Mouse (Mus musculus) mature B cell (primary cell): ENCODE data around the gene Pgrmc1.
"Not testable (repeated sequence)": the region's sequence is repeated elsewhere in the genome, so short reads cannot be mapped to it uniquely, and the experiment has no call there.

Experiments used
- in situ Hi-C: fragments of 300-500 bp; cut with MboI; formaldehyde crosslinking; loops from 2 replicates; pipeline ENCODE4 v1.14.3; 2019

The Pgrmc1 gene

DNA sequence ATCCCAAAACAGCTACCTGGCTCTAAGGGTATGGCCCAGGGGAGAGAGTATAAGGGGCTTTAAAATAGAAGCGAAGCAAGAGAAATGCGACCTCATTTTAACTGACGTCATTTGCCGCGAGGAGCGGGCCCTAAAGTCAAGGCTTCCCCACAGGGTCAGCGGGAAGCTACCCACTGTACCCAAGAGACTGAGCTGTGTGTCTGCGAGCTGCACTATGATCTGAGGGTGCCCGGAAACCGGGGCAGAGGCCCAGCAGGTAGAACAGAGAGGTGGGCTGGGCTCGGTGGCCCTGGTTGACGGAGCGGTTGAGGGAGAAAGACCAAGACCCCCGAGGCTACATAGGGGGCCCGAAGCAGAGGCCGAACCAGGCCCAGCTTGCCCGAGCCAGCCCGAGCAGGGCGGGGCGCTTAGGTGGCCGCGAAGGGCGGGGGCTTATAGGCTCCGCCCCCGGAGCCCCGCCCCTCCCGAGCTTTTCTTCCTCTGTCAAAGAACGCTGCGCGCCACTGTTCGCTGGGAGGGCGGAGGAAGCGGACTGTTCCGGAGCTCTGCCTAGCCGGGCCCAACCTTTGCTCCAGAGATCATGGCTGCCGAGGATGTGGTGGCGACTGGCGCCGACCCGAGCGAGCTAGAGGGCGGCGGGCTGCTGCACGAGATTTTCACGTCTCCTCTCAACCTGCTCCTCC lies at the start of gene Pgrmc1:
Gene Pgrmc1, plus strand, starts transcription at position 500 of the 683 bp plus-strand sequence.
- in situ Hi-C loops: no loop called here

DNA sequence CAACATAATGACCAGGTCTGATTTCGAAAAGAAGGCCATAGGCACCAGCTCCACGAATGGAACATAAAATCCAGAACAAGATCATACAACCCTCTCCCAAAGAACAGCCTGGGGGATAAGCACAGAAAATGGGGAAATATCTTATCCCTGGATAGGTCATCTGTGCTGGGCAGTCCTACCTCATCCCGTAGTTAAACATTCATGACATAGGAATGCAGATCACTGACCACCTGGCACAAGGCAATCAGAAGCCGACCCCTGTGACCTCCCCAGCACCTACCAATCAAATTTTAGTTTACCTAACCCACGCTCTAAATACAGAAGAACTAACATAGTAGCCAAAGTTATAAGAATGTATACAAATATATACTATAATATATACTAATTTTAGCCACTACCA lies 49.2 kb upstream of the Pgrmc1 start:
- in situ Hi-C loops: no loop called here

DNA sequence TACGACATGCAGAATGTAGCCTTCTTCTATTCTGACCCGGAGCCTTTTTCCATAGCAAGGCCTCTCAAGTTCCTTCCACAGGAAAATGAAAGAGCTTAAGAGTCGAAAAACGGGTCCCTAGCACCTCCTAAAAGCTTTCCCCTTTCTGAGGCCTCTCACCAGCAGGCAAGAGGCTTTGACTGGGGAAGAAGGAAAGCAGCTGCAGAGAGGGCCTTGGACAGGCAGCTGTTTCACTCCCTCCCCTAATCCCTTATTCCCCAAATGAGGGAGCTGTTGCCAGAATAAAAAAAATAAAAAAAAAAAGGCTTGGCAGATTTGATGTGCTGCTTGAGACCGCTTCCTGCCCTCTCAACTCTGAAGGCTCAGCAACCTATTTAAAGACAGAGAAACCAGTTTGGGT lies 47.1 kb upstream of the Pgrmc1 start:
- in situ Hi-C loops: no loop called here

DNA sequence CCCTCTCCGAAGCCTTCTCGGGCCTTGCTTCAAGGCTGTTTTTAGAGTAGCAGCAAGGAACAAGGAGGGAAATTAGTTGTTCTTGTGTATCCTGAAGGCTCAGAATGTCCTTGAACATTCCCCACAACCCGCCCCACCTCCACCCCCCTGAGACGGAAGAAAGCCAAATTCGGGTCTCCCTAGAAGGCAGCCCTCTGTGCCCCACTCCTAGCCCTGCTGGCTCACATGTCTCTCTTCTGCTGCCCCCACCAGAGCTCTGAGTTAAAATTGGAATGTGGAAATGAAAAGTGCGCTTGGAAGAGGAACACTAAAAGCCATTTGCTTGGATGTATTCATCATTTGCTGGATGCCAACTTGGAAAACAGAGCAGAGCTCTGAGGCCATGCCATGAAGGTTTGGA lies 46.7 kb upstream of the Pgrmc1 start:
- in situ Hi-C loops: no loop called here

DNA sequence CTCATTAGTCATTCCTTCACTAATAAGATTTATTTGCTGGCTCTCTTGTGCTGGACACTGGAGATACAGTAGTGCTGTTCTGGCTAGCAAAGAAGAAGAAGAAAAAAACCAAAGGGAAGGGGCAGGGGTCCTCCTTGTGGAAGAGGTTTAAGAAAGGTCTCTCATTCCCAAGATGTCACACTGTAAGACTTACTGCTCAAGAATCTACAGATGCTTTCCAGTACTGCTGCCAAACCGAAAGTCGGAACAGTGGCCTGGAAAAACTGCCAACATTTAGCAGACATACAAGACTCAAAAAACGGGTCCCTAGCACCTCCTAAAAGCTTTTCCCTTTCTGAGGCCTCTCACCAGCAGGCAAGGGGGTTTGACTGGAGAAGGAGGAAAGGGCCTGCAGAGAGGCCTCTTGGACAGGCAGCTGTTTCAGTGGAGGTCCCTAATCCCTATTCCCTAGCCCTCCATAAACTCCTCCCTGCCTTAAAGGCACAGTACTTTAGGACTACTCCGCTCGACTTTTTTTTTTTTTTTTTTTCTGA lies 45.9 kb upstream of the Pgrmc1 start:
- in situ Hi-C loops: no loop called here

DNA sequence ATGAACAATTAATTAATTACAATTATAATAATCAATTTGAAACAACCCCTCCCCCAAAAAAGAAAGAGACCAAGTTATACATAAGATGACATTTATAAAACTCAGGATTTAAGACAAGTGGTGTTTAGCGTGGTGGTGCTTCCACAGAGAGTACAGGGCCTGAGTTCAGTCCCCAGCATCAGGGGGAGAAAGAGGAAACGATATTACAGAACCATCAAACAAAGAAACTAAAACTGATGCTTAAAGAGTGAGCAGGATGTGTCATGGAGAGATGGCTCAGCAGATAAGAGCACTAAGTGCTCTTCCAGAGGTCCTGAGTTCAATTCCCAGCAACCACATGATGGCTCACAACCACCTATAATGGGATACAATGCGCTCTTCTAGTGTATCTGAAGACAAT lies 45.3 kb upstream of the Pgrmc1 start:
- in situ Hi-C loops: no loop called here

DNA sequence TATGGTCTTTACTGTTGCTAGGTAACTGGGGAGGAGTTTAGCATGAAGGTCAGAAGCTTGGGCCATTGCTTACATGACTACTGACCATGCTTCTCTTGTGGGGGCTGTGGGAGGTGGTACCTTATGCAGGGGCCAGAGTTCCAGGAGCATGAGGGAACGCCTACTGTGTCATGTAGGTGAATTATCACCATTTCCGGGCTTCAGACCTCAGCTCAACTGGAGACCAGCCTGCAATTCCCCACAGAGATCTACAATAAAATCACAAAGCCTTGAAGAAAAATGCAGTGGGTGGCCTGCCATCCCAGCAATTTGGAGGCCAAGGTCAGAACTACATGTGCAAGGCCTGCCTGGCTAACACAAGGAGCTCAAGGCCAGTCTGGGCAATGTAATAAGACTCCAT lies 42.8 kb upstream of the Pgrmc1 start:
- in situ Hi-C loops: not testable (repeated sequence)

DNA sequence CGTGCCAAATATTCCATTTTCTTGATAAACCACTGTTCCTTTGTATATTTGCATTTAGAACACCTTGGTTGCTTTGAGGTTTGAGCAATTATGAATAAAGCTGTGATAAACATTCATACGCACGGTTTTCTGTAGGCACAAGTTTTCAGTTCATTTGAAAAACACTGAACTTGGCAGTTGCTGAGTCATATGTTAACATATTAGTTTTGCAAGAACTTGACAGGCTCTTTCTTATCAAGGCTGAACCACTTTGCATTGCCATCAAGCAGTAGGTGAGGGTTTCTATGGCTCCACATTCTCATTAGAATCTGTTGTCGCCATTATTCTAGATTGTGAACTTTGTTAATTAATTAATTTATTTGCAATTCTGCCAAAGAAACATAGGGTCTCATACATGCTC lies 37.8 kb upstream of the Pgrmc1 start:
- in situ Hi-C loops: no loop called here

DNA sequence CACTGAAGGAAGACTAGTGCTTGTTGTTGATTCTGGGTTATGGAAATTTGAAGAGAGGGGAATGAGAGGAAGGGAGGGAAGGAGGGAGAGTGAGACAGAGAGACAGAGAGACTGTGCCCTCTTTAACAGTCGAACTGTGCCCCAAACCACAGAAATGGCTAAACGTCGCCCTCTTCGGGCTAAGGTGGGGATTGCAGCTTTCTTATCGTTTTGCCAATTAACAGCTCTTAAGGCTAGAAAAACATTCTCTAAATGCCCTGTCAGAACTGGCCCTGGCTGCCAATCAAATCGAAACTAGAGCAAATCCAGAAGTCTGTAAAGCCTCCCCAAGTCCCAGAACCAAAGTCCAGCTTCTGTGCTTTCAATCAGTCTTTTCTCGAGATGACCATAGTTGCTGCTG lies 36.4 kb upstream of the Pgrmc1 start:
- in situ Hi-C loops: no loop called here

DNA sequence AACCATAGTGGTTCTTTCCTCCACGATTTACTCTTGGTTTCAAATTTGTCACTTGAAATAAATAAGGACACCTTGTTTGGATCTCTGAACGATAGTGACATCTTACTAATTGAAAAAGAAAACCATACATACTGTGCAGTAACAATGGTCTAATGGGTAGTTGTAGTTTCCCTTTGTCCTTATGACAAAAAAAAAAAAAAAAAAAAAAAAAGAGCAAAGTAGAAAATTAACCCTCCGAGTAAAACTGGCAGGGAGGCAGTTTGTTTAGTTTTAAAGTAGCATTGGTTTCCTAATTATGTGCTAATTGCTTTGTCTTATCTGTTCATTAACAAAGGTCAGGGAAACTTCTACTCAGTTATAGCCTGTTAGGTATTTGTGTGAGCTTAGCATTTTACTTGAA lies 35.9 kb upstream of the Pgrmc1 start:
- in situ Hi-C loops: no loop called here

DNA sequence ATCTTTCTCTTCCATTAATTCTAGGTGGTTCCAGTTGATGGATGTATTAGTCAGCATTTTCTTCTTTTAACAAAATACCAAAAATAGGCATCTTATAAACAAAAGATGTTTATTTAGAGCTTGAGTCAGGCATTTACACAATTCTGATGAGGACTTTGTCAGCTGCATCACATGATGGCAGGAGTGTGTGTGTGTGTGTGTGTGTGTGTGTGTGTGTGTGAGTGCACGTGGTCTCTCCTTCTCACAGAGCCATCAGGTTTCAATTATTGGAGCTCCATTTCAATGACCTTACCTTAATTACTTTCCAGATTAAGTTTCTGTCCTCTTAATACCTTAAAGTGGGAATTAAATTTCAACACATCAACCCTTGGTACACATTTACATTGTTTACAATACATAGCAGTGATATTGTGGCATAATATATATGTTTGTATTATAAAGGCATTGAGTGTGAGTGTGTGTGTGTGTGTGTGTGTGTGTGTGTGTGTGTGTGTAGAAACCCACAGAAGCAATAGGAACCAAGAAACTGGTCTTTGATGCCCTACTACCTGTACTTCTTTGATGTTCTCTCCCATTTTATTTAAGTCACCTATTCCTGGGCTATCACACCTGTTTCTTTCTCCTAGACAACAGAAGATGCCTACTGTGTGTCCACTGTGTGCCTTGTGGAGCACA lies 11.2 kb upstream of the Pgrmc1 start:
- in situ Hi-C loops: no loop called here

DNA sequence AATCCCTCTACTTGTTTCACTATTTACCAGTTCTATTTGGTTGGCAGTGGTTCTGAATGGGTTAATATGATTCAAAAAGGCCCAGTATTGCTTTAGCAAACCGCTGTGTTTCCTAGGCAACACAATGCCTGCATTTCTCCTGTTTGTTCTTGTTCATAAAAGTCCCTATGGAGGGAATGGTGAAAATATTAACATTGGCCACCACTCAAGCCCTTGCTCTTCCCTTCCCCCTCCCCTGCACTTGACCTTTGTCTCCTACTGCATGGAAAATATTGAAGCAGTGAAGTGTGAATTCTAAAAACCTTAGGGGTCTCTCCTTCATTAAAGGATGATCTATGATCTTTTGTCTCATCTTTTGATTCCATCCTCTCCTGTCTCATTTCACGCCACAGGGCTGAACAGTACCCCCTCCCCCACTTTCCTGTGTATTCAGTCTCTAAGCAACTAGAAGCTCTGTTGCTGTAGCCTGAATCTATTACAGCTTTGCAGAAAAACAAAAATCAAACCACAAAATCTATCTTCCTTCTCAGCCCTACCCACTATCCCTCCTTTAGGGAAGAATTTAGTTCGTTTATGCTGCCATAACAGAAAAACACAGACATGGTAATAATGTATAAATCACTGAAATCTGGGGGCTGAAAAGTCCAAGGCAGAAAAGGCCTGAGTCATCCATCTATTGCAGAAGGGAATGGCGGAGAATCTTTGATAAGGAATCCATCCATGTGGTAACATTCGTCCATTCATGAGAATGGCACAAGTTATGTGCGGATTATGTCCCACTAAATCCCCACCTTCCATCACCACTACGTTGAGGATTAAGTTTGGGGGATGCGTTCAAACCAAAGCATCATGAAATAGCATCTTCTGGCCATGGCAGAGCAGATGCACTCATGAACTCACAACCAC lies 10.4 kb upstream of the Pgrmc1 start:
- in situ Hi-C loops: no loop called here

DNA sequence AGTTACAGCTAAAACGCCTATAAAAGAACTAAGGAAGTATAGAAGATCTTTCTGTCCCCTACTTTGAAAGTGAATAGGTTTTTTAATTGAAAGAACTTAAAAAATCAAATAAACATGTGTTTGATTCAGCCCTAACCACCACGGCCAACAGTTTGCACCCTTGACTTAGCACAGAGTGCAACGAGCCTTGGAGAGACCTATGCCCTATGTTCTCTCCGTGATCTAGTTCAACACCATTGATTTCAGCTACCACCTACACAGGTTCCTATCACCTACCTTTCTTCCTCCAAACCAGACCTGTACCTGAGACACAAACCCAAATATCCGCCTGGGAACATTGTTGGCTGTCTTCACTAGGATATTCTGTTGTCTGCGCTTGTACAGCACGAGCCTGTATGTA lies 7.7 kb upstream of the Pgrmc1 start:
- in situ Hi-C loops: no loop called here

DNA sequence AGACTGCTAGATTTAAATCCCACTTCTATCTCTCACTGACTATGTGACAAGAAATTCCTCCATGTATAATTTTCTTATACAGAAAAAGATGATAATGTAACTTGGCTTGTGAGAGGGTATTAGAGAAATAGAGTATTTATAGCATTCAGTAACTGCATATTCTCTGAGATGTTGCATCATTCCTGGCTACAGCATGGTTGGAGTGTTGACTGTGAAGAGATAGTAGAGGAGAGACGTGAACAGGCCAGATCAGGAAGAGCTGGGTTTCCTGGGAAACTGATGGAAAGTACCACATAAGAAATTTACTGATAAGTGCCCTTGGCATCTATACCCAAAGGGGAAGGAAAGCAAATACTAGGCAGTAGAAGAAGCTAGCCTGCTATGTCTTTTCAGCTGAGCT lies 6.9 kb upstream of the Pgrmc1 start:
- in situ Hi-C loops: no loop called here

DNA sequence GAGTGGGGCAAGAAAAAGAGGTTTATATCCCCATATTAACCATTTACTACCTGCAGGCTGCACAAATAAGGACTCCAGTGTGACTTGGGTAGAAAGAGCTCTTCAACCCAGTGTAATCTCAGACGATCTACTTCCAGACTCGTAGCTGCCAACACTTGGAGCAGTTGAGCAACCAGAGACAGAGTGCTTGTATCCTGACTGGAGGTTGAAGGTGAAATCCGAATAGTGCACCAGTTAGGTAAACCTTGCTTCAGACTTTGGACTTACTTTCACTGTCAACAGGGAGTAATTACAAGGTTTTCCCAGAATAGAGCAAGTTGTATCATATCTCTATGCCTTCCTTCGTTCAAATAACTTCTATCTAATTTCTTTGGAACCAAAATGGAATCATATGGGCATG lies 6.5 kb upstream of the Pgrmc1 start:
- in situ Hi-C loops: no loop called here

DNA sequence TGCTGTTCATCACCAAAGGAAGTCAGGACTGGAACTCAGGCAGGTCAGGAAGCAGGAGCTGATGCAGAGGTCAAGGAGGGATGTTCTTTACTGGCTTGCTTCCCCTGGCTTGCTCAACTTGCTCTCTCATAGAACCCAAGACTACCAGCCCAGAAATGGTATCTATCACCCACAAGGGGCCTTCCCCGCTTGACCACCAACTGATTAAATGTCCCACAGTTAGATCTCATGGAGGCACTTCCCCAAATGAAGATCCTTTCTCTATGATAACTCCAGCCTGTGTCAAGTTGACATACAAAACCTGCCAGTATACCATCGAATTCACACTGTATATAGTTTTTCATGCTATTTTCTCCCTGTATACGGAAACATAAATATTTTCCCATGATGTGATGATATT lies 2.8 kb upstream of the Pgrmc1 start:
- in situ Hi-C loops: no loop called here

DNA sequence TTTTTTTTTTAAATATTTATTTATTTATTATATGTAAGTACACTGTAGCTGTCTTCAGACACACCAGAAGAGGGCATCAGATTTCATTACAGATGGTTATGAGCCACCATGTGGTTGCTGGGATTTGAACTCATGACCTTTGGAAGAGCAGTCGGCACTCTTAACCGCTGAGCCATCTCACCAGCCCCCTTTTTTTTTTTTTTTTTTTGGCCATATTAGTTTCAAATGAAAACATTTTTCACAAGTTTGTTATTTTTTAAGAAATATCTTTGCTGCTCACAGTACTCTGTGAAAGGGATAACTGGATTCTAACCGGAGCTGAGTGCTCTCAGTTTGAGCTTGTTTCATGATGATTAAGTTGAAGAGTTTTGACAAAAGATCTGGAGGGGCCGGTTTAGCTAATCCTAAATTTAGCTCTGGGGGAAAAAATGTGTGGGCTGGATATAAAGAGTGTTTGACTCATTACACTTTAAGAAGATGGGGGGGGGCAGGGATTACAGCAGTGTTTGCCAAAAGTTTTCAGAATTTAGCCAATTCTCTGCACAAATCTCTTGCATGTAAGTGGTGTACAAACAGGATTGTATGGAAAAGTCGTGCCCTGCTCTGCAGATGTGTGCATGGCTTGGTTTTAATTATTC lies 1.4 kb upstream of the Pgrmc1 start:
- in situ Hi-C loops: not testable (repeated sequence)

DNA sequence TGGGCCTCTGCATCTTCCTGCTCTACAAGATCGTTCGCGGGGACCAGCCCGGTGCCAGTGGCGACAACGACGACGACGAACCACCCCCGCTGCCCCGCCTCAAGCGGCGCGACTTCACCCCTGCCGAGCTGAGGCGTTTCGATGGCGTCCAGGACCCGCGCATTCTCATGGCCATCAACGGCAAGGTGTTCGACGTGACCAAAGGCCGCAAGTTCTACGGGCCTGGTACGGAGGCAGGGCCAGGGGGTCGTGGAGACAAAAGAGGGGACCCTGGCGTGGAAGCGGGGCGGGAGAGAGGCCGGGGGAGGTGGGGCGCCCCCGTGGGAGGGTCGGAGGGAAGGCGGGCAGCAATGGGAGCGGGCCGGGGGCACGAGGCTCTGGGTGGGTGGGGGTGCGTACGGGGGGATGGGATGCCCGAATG lies 394 bp downstream of the Pgrmc1 start:
- in situ Hi-C loops: no loop called here

DNA sequence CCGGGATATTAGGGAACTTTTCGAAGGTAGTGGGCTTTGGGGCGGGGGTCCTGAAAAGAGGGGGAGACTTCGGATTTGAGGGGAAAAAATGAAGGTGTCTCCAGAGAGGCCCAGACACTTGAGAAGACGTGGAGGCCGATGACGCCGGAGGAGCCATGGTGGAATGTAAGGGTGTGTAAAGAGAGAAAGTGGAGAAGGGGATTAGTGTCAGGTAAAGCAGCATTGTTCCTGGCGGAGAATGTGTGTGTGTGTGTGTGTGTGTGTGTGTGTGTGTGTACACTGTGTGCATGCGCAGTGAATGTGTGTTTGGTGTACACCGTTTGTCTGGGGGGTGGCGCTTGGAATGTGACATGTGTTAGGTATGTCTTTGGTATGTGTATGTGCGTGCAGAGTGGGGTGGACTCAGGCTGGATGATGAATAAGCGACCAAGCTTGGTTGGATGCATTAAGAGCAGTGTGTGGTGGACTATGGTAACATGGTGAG lies 897 bp downstream of the Pgrmc1 start:
- in situ Hi-C loops: no loop called here

DNA sequence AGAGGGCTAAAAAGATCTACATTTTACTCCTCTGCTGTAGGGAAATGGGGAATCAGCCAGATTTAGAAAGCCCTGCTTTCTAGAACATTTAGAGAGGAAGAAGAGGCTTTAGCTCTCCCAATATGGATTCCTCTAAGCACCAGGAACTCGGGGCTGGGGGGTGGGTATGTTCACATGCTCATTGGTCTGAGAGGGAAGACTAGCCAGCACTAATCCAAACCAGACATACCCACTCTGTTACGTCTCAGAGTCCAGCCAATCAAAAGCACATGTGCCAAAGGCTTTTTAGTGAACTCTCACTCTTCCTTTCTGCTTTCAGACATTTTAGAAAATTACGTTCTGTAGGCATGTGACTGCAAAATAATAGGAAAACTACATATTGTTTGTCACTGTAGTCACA lies 1.6 kb downstream of the Pgrmc1 start:
- in situ Hi-C loops: no loop called here

DNA sequence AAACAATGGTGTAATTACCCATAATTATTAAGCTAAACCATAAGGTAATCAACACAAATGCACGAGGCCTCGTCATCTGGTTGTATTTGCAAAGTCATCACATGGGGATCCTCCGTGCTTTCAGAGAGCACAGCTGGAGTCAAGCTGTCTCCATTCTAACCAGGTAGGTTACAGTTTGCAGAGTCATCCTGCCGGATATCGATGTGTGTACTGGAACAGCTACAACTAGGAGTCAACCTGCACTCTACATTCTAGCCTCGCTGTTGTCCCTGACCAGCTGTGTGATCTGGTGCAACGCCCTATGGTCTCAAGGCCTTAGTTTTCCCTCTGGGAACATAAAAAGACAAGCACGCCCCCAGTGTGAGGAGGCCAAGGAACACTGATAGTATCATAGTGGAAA lies 2.1 kb downstream of the Pgrmc1 start:
- in situ Hi-C loops: no loop called here

DNA sequence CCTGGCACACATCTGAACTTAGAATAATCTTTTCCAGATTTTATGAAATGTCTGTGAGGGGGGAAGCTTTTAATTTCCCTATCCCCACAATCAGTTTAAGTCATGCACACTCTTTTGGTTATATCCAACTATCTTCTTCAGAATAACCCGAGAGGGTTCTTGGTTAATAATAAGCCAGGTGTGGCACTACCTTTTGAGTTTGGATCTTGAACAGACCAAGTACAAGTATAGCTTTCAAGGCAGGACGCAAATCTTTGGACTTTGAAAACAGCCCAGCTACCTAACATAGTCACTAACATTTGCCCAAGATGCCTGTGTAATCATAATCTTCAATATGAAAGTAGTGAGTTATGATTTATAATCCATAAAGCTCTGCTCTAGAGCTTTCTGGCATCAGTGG lies 4.9 kb downstream of the Pgrmc1 start:
- in situ Hi-C loops: no loop called here
